Mouse (Mus musculus) ES-E14 (cell line): ENCODE measurements at regions not wholly inside any gene's neighbourhood (a gene's known extent, or its start where the extent isn't known, plus 50 kb on each side); places are given as distances from the start of the nearest gene placed in this dataset.

Experiments used
- DNase-seq: peaks from one replicate; pipeline ENCODE4 v3.0.0-alpha.2; 2013; ENCODE audit warnings: low read depth, low spot score
- H3K27ac ChIP-seq: 2 replicates; pipeline ENCODE4 v1.5.1; 2012; ENCODE audit warnings: low read depth, mild to moderate bottlenecking, low read length, moderate library complexity, mixed read lengths; ENCODE audit not compliant: poor library complexity, insufficient read depth, severe bottlenecking
- H3K36me3 ChIP-seq: 2 replicates; pipeline ENCODE4 v1.6.1; 2012; ENCODE audit warnings: mild to moderate bottlenecking, low read length, moderate library complexity, mixed read lengths; ENCODE audit not compliant: control insufficient read depth, poor library complexity, insufficient read depth, severe bottlenecking
- H3K4me1 ChIP-seq, 2 experiments: fragments of 150-350 bp in 1 of 2; sonication (generic) in 1 of 2; 2 replicates each; pipeline ENCODE4 v1.6.1; 2012; ENCODE audit warnings: low read length in 2 of 2, mild to moderate bottlenecking in 1 of 2, mixed read lengths in 1 of 2; ENCODE audit not compliant: control insufficient read depth in 2 of 2, insufficient read depth in 2 of 2, poor library complexity in 1 of 2
- H3K4me3 ChIP-seq, 2 experiments: fragments of 150-350 bp in 1 of 2; sonication (generic) in 1 of 2; 2 replicates each; pipeline ENCODE4 v1.5.1; 2012; ENCODE audit warnings: low read length in 2 of 2, low read depth in 1 of 2, mild to moderate bottlenecking in 1 of 2, mixed read lengths in 1 of 2; ENCODE audit not compliant: insufficient read depth in 1 of 2, poor library complexity in 1 of 2, severe bottlenecking in 1 of 2
- H3K9ac ChIP-seq: 2 replicates; pipeline ENCODE4 v1.6.1; 2012; ENCODE audit warnings: low read depth, mild to moderate bottlenecking, low read length, mixed read lengths; ENCODE audit not compliant: poor library complexity, insufficient read depth, severe bottlenecking
- H3K9me3 ChIP-seq: fragments of 150-350 bp; sonication (generic); 2 replicates; pipeline ENCODE4 v1.6.1; 2012; ENCODE audit warnings: low read depth, mild to moderate bottlenecking, low read length; ENCODE audit not compliant: control insufficient read depth, insufficient read depth
- CHD2 ChIP-seq: IDR thresholded peaks from 2 replicates; pipeline ENCODE4 v1.6.1; 2014; ENCODE audit warnings: mild to moderate bottlenecking, low read depth, low read length, inconsistent platforms
- HCFC1 ChIP-seq: IDR thresholded peaks from 2 replicates; pipeline ENCODE4 v1.6.1; 2012; ENCODE audit warnings: low read length, inconsistent platforms, borderline replicate concordance; ENCODE audit not compliant: insufficient read depth
- MAFK ChIP-seq: IDR thresholded peaks from 2 replicates; pipeline ENCODE4 v1.6.1; 2014; ENCODE audit warnings: mild to moderate bottlenecking, low read depth, low read length, inconsistent platforms; ENCODE audit not compliant: insufficient read depth
- ZC3H11A ChIP-seq: IDR thresholded peaks from 2 replicates; pipeline ENCODE4 v1.6.1; 2012; ENCODE audit warnings: low read depth, mild to moderate bottlenecking, inconsistent platforms, low read length, borderline replicate concordance
- ZNF384 ChIP-seq: IDR thresholded peaks from 2 replicates; pipeline ENCODE4 v1.6.1; 2012; ENCODE audit warnings: low read depth, low read length, inconsistent platforms
- in situ Hi-C, 2 experiments: fragments of 600-800 bp; cut with MboI; formaldehyde crosslinking; loops; one replicate each; pipeline ENCODE4 v1.15.1; 2025; ENCODE audit warnings: low sequenced_read_pairs in 2 of 2, inconsistent platforms in 1 of 2; ENCODE audit not compliant: unreplicated experiment in 2 of 2

GRCm38 (mm10) chr8:10695181-10695580 is 313.1 kb downstream of the Irs2 start:
- TF ChIP-seq CHD2 (no peak), ZC3H11A (no peak), ZNF384 (no peak), MAFK (no peak), HCFC1 (no peak)
- H3K9ac ChIP-seq = no peak overlapping the region
- H3K36me3 ChIP-seq = no peaks in the 10 kb centered on the region
- H3K27ac ChIP-seq = no peak overlapping the region
- no peak for DNase-seq
- H3K4me1 ChIP-seq = no peaks in the 10 kb centered on the region
- no peaks in the 10 kb centered on the region for H3K9me3 ChIP-seq
- in situ Hi-C loops = no loop called here
- no peak overlapping the region for H3K4me3 ChIP-seq

GRCm38 (mm10) chr8:10690659-10691058 is 317.6 kb downstream of the Irs2 start:
- no peaks in the 10 kb centered on the region for H3K4me1 ChIP-seq
- no peak for DNase-seq
- in situ Hi-C loops = no loop called here
- H3K9ac ChIP-seq = no peak overlapping the region
- H3K36me3 ChIP-seq = no peaks in the 10 kb centered on the region
- H3K9me3 ChIP-seq = no peaks in the 10 kb centered on the region
- H3K27ac ChIP-seq = no peak overlapping the region
- no peak overlapping the region for H3K4me3 ChIP-seq
- TF ChIP-seq MAFK = no peak
- no peak for TF ChIP-seq HCFC1
- TF ChIP-seq ZC3H11A = no peak
- TF ChIP-seq CHD2 = no peak

GRCm38 (mm10) chr8:10689881-10690280 is 318.4 kb downstream of the Irs2 start:
- no peak overlapping the region for H3K27ac ChIP-seq
- H3K9ac ChIP-seq = no peak overlapping the region
- DNase-seq = no peak
- in situ Hi-C loops = no loop called here
- no peaks in the 10 kb centered on the region for H3K4me1 ChIP-seq
- H3K4me3 ChIP-seq = no peak overlapping the region
- TF ChIP-seq ZNF384 = no peak
- no peak for TF ChIP-seq HCFC1
- TF ChIP-seq MAFK = no peak
- TF ChIP-seq CHD2 = no peak
- no peaks in the 10 kb centered on the region for H3K36me3 ChIP-seq
- H3K9me3 ChIP-seq = no peaks in the 10 kb centered on the region

GRCm38 (mm10) chr8:10687867-10688561 is 320.2 kb downstream of the Irs2 start:
- in situ Hi-C loops = no loop called here
- DNase-seq = no peak
- no peak for TF ChIP-seq CHD2
- no peak for TF ChIP-seq HCFC1
- TF ChIP-seq ZC3H11A = no peak
- TF ChIP-seq ZNF384 = no peak
- H3K36me3 ChIP-seq = no peaks in the 10 kb centered on the region
- H3K9ac ChIP-seq = no peak overlapping the region
- no peaks in the 10 kb centered on the region for H3K9me3 ChIP-seq
- H3K27ac ChIP-seq = no peak overlapping the region
- no peak overlapping the region for H3K4me3 ChIP-seq
- no peaks in the 10 kb centered on the region for H3K4me1 ChIP-seq
